Mouse (Mus musculus): ENCODE results near the gene Golga1. TPM values are rescaled to one million over a fixed set of nuclear protein-coding genes. Genes with fewer than 3 reads are reported as not detected.
"Not testable (repeated sequence)": the region's sequence is repeated elsewhere in the genome, so short reads cannot be mapped to it uniquely, and the experiment has no call there.

The Golga1 gene
- 34.5 and 38.2 TPM in 2 replicates for polyA plus RNA-seq (2015; fragmentation: Nextera tagmentation; extraction: Ambion mirVana)

DNA sequence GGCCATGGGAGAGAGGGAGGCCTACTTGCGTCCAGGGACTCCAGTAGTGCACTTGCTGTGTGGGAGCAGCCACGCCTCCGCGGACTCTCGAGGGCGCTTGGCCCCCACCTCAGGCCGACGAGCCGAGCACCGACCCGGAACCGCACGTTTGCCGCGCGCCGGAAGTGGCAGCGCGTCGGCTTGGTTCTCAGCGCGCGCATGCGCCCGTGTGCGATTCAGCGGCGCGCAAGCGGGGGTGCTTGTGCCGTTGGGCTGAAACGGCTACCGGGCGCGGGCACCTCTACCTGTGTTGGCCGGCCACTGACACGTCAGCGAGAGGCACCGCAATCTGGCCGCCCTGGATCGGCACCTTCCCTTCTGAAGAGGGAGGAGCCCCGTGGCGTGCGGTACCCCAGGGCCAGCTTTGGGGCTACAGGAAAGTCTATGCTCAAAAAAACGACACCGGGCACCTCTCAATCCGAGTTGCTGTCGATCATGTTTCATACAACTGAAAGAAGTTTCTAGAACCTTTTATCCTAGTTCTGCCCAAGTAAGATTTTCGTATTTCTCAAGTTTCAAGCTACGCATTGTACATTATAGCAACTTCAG is at the start of gene Golga1:
TSS of gene Golga1 (minus strand) at position 142 of the 588 bp plus-strand sequence.
- peak; percentile 98 for ATAC-seq (replicated peaks)
- H3K27ac ChIP-seq = peak within 1 kb of the TSS; percentile 88
- peak within 1 kb of the TSS; percentile 89 for H3K9ac ChIP-seq
- H3K36me3 ChIP-seq (replicated peaks) = peaks cover 11% of the 10 kb centered on the region; the same call in 1 of the 2 replicates
- H3K27me3 ChIP-seq (replicated peaks) = no peaks in the 10 kb centered on the region
- peaks cover 14% of the 10 kb centered on the region for H3K4me1 ChIP-seq
- H3K4me2 ChIP-seq = peak within 1 kb of the TSS; percentile 65
- under 1% methylated on average over 50 of the region's 50 CpGs for WGBS
- H3K9me3 ChIP-seq = no peaks in the 10 kb centered on the region
- peak within 1 kb of the TSS; percentile 87 for H3K4me3 ChIP-seq

DNA sequence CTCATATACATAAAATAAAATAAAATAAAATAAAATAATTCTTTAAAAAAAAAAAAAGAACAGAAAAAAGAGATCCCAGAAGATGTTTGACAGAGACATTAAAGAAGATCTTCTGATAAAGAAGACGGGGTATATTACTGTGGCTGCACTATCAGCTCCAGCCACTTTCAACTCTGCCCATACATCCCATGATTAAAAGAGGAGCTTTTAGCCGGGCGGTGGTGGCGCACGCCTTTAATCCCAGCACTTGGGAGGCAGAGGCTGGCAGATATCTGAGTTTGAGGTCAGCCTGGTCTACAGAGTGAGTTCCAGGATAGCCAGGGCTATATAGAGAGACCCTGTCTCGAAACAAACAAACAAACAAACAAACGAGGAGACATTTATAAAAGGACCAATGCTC is 48.8 kb upstream of the Golga1 start:
- Histone ChIP-seq H3K9me3 (no peaks in the 10 kb centered on the region), H3K4me2 (no peak overlapping the region), H3K4me1 (no peaks in the 10 kb centered on the region), H3K9ac (no peak overlapping the region), H3K4me3 (no peak overlapping the region), H3K27ac (no peak overlapping the region), H3K36me3 (replicated peaks) (peaks cover 29% of the 10 kb centered on the region), H3K27me3 (replicated peaks) (no peaks in the 10 kb centered on the region)
- WGBS = 95% methylated on average over 7 of the region's 7 CpGs
- ATAC-seq (replicated peaks) = no peak

DNA sequence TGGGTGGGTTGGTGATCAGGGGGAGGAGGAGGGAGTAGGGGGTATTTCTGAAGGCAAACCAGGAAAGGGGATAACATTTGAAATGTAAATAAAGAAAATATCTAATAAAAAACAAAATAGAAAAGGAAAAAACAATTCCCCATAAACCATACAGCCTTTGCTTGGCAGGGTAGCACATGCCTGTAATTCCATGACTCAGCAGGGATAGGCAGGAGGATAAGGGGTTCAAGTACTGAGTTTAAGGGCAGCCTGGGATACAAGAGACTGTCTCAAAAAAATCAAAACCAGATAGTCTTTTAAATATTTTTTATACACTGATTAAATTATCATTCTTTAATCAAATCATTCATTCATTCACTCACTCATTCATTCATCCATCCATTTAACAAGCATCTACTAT is 45.2 kb upstream of the Golga1 start:
- H3K4me3 ChIP-seq = no peak overlapping the region
- H3K27ac ChIP-seq = no peak overlapping the region
- H3K9me3 ChIP-seq = no peaks in the 10 kb centered on the region
- no peak for ATAC-seq (replicated peaks)
- no peak overlapping the region for H3K4me2 ChIP-seq
- peaks cover 27% of the 10 kb centered on the region; the same call in 1 of the 2 replicates for H3K36me3 ChIP-seq (replicated peaks)
- no peak overlapping the region for H3K9ac ChIP-seq
- H3K27me3 ChIP-seq (replicated peaks) = no peaks in the 10 kb centered on the region
- H3K4me1 ChIP-seq = no peaks in the 10 kb centered on the region

DNA sequence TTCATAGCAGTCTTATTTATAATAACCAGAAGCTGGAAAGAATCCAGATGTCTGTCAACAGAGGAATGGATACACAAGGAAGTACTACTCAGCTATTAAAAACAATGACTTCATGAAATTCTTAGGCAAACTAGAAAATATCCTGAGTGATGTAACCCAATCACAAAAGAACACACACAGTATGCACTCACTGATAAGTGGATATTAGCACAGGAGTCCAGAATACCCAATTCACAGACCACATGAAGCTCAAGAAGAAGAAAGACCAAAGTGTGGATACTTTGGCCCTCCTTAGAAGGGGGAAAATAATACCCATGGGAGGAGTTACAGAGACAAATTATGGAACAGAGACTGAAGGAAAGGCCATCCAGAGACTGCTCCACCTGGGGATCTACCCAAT is 44.4 kb upstream of the Golga1 start:
- not testable (repeated sequence) for H3K4me1 ChIP-seq; H3K4me2 ChIP-seq; H3K4me3 ChIP-seq; H3K9ac ChIP-seq; H3K9me3 ChIP-seq; ATAC-seq (replicated peaks); H3K27ac ChIP-seq; H3K27me3 ChIP-seq (replicated peaks)
- H3K36me3 ChIP-seq (replicated peaks) = peaks cover 28% of the 10 kb centered on the region; the same call in 1 of the 2 replicates

DNA sequence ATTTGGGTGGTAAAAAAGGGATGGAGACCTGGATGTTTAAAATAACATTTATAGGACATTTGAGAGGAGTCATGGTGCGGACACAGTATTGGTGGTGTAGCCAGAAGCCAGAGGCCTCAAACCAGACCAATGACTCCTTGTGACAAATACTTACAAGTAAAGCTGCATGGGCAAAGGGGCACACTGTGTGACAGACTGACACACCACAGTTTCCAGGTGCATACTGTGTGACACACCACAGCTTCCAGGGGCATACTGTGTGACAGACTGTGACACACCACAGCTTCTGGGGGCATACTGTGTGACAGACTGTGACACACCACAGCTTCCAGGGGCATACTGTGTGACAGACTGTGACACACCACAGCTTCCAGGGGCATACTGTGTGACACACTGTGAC is 34.6 kb upstream of the Golga1 start:
- H3K36me3 ChIP-seq (replicated peaks) = peaks cover 25% of the 10 kb centered on the region
- not testable (repeated sequence) for H3K4me3 ChIP-seq; H3K27ac ChIP-seq; H3K9ac ChIP-seq; H3K4me1 ChIP-seq; H3K27me3 ChIP-seq (replicated peaks); H3K9me3 ChIP-seq; H3K4me2 ChIP-seq; ATAC-seq (replicated peaks)
- WGBS = 94% methylated on average over 1 of the region's 1 CpGs

DNA sequence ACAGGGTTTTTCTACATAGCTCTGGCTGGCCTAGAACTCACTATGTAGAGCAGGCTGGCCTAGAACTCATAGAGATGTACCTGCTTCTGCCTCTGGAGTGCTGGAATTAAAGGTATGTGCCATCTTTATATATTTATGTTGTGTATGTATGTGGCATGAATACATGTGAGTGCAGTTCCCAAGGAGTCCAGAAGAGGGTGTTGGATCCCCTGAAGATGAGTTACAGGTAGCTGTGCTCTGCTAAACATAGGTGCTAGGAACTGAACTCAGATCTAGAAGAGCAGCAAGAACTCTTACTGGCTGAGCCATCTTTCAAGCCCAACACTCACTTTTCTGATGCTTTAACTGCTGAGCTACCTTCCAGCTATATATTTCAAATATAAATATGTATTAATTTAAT is 32.7 kb upstream of the Golga1 start:
- no peak overlapping the region for H3K27ac ChIP-seq
- no peak overlapping the region for H3K9ac ChIP-seq
- ATAC-seq (replicated peaks) = no peak
- no peaks in the 10 kb centered on the region for H3K9me3 ChIP-seq
- H3K4me2 ChIP-seq = no peak overlapping the region
- H3K36me3 ChIP-seq (replicated peaks) = peaks cover 28% of the 10 kb centered on the region
- H3K4me1 ChIP-seq = no peaks in the 10 kb centered on the region
- no peaks in the 10 kb centered on the region for H3K27me3 ChIP-seq (replicated peaks)
- H3K4me3 ChIP-seq = no peak overlapping the region

DNA sequence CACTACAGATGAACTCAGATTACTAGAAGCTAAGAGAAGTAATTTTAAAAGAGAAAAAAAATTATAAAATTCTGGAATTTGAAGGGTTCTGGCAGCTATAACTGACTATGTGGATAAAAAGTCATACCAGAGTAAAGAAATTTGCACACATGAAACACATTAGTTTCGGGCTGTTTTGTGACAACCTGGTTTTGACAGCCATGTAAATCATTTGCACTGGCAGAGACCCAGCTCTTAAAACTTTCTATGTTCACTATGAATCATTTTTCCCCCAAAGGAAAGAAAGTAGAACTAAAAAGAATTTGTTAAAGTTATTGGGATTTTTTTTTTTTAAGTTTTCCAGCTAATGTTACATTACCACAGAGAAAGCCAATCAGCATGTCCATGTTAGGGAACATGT is 26.6 kb upstream of the Golga1 start:
- H3K27ac ChIP-seq = no peak overlapping the region
- no peaks in the 10 kb centered on the region for H3K27me3 ChIP-seq (replicated peaks)
- peaks cover 19% of the 10 kb centered on the region; the same call in 1 of the 2 replicates for H3K36me3 ChIP-seq (replicated peaks)
- no peak for ATAC-seq (replicated peaks)
- H3K4me2 ChIP-seq = no peak overlapping the region
- 96% methylated on average over 1 of the region's 1 CpGs for WGBS
- H3K9ac ChIP-seq = no peak overlapping the region
- no peak overlapping the region for H3K4me3 ChIP-seq
- no peaks in the 10 kb centered on the region for H3K9me3 ChIP-seq
- no peaks in the 10 kb centered on the region for H3K4me1 ChIP-seq

DNA sequence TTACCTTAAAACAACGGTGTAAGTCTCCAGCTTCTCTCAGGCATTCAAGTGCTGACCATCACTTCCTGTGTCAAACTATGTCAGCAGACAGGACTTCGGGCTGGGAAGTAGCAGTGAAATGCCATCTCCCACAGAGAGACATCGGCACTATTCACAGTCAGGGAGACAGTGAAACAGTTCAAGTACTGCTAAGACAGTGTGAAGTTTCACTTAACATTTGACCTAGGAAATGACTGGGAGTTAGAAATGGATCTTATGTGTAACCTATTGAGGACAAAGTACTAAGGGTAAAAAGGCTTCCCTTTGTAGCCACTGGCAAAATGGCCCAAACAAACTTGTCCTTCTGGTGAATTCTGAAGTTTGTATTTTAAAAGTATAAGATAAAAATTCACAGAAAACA is 17.4 kb upstream of the Golga1 start:
- peaks cover 46% of the 10 kb centered on the region for H3K36me3 ChIP-seq (replicated peaks)
- 90% methylated on average over 3 of the region's 3 CpGs for WGBS
- ATAC-seq (replicated peaks) = no peak

DNA sequence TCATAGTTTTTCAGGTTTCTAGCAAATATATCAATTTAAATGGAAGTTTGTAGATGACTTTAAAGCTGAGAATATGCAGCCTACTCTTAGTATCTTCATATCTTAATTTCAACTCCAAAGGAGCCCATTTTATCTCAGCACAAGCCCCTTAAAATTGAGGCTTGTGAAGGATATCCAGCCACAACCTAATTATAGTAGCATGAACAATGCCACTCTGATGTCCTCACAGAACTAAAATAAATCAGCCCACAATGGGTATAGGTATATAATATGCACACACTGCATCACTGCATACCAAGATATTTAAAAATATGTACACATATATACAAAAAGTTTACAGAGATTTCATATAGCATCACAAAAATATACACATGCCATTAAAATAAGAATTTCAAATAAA is 5.3 kb upstream of the Golga1 start:
- no peak for ATAC-seq (replicated peaks)
- Histone ChIP-seq H3K27ac (no peak overlapping the region), H3K9ac (no peak overlapping the region), H3K4me1 (0 out of 2 replicates have a peak, but pooled peaks cover 2% of the 10 kb centered on the region), H3K4me3 (no peak overlapping the region), H3K36me3 (replicated peaks) (no peaks in the 10 kb centered on the region), H3K9me3 (no peaks in the 10 kb centered on the region), H3K27me3 (replicated peaks) (no peaks in the 10 kb centered on the region), H3K4me2 (no peak overlapping the region)

More for the DNA sequence above, 17.4 kb upstream of the Golga1 start:
- no peaks in the 10 kb centered on the region for H3K27me3 ChIP-seq (replicated peaks)
- no peak overlapping the region for H3K27ac ChIP-seq
- H3K9me3 ChIP-seq = no peaks in the 10 kb centered on the region
- no peaks in the 10 kb centered on the region for H3K4me1 ChIP-seq
- H3K9ac ChIP-seq = no peak overlapping the region
- no peak overlapping the region for H3K4me2 ChIP-seq
- H3K4me3 ChIP-seq = no peak overlapping the region

DNA sequence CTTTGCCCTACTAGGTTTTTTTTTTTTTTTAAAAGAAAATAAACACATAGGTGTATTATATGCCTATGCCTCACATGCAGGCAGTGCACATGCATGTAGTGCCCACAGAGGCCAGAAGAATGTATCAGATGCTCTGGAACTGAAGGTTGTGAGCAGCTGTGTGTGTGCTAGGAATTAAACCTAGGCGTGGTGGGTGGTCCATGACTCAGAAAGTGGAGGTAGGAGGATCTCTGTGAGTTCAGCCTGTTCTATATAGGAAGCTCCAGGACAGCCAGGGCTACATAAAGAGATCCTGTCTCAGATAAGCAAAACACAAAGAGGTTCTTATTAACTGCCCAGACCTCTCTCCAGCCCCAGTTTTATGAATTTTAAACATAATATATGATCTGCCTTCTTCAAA is 3.8 kb upstream of the Golga1 start:
- Histone ChIP-seq H3K27me3 (replicated peaks) (no peaks in the 10 kb centered on the region), H3K27ac (no peak overlapping the region), H3K9me3 (no peaks in the 10 kb centered on the region), H3K9ac (no peak overlapping the region), H3K4me3 (no peak overlapping the region), H3K36me3 (replicated peaks) (no peaks in the 10 kb centered on the region), H3K4me1 (peaks cover 8% of the 10 kb centered on the region), H3K4me2 (no peak overlapping the region)
- ATAC-seq (replicated peaks) = no peak
- 71% methylated on average over 1 of the region's 1 CpGs for WGBS

DNA sequence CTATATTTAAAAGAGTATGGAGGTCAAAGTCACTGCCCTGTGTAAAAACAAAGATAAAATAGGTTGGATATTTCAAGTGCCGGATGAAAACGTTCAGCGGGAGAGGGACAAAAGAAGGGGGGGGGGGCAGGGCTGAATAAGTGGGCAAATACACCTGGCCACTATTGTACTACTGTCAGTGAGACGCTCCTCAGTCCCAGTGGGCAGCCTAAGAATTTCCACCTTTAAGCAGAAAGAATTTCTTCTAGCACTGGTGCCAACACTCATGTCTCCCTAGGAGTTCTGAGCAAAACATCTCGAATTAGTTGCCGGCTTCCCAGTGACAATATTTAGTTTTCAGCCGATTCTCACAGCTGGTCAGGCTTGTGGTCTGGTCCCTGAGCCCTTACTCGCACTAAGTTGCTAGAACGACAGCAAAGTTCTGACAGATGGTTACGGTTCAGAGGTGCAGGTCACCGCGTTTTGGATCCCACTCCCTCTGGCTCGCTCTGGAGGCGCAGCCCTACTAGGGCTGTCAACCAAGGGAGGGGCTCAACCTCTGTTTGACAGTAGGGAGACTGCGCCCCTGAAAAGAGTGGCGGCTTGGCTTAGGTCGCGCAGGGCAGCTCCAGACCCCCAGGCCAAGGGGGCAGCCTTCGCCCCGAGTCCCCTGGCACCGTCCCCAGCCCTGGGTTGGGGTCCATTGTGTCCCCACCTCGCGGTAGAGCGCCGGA is 498 bp downstream of the Golga1 start:
- 5% methylated on average over 25 of the region's 25 CpGs for WGBS
- ATAC-seq (replicated peaks) = peak; percentile 58
- H3K9ac ChIP-seq = peak overlapping the region; percentile 89
- H3K4me3 ChIP-seq = peak overlapping the region; percentile 87
- peaks cover 14% of the 10 kb centered on the region for H3K4me1 ChIP-seq
- no peaks in the 10 kb centered on the region for H3K9me3 ChIP-seq
- no peaks in the 10 kb centered on the region for H3K27me3 ChIP-seq (replicated peaks)
- H3K36me3 ChIP-seq (replicated peaks) = peaks cover 18% of the 10 kb centered on the region; the same call in 1 of the 2 replicates
- H3K27ac ChIP-seq = peak overlapping the region; percentile 88
- peak overlapping the region; percentile 65 for H3K4me2 ChIP-seq

DNA sequence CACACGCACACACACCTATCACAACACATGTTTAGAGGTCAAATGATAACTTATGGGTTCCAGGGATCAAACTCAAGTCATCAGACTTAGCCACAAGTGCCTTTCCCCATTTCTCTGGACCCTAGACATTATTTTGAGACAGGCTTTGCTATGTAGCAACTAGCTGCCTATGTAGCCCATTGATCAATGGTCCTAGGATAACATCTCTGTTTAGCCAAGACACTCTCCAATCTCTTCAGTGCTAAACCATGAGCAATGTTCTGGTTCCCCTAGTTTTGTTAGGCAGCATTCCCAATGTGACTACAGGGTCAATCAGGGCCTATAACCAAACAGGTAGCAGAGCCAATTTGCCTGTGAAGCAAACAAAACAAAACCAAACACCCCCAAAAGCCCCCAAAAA is 16.8 kb downstream of the Golga1 start:
- Histone ChIP-seq H3K27ac (no peak overlapping the region), H3K9me3 (no peaks in the 10 kb centered on the region), H3K27me3 (replicated peaks) (no peaks in the 10 kb centered on the region), H3K4me2 (no peak overlapping the region), H3K36me3 (replicated peaks) (peaks cover 60% of the 10 kb centered on the region), H3K9ac (no peak overlapping the region), H3K4me1 (no peaks in the 10 kb centered on the region), H3K4me3 (no peak overlapping the region)
- 100% methylated on average over 1 of the region's 1 CpGs for WGBS
- ATAC-seq (replicated peaks) = no peak

DNA sequence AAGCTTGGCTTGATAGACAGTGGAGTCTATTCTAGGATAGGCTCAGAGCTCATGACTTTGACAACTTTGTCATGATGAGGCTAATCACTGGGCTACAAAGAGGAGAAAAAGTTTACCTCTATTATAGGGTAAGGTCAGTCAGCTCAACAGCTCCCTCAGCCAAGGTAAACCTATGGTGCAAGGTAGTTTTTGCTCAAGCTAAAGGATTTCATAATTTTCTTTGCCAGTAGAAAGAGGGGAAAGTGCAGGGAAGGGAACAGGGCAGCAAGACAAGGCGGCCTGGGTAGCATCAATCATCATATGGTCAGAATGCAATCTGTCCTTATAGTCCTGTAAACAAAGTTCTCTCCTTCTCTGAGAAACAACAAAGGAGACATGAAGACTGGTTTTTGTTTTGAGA is 25.1 kb downstream of the Golga1 start:
- no peak for ATAC-seq (replicated peaks)

More for the DNA sequence above, 25.1 kb downstream of the Golga1 start:
- no peak overlapping the region for H3K4me3 ChIP-seq
- H3K27ac ChIP-seq = no peak overlapping the region
- peaks cover 54% of the 10 kb centered on the region for H3K36me3 ChIP-seq (replicated peaks)
- WGBS = 97% methylated on average over 1 of the region's 1 CpGs
- no peak overlapping the region for H3K9ac ChIP-seq
- no peaks in the 10 kb centered on the region for H3K27me3 ChIP-seq (replicated peaks)
- H3K4me1 ChIP-seq = no peaks in the 10 kb centered on the region
- no peak overlapping the region for H3K4me2 ChIP-seq
- no peaks in the 10 kb centered on the region for H3K9me3 ChIP-seq

Measured in midbrain, embryonic 15.5 days (tissue).